Mouse (Mus musculus) lung, postnatal 0 days (tissue): Measurements from ENCODE around the gene N4bp2l2.

ENCODE experiments used
- CTCF ChIP-seq: IDR thresholded peaks from 2 replicates; pipeline ENCODE4 v1.5.1; 2016; ENCODE audit warnings: antibody characterized with exemption, mild to moderate bottlenecking
- EP300 ChIP-seq: IDR thresholded peaks from 2 replicates; pipeline ENCODE4 v1.6.1; 2016; ENCODE audit warnings: antibody characterized with exemption, mild to moderate bottlenecking, control low read depth

- TF ChIP-seq CTCF: no peak
- TF ChIP-seq EP300: peak; percentile 21; the same call in 1 of the 2 replicates
These were observed 91.6 kb downstream of the N4bp2l2 start for GRCm38 (mm10) chr5:150574403-150574802.
